Mouse (Mus musculus) forebrain, embryonic 15.5 days (tissue): ENCODE data around the gene Fbxw21. TPM values are rescaled to one million over a fixed set of nuclear protein-coding genes. Genes with fewer than 3 reads are reported as not detected.
"Not testable (repeated sequence)": the region's sequence is repeated elsewhere in the genome, so short reads cannot be mapped to it uniquely, and the experiment has no call there.

Experiments used
- ATAC-seq: fragments of 200-750 bp; cut with Nextera tagmentation; replicated peaks from 2 replicates; pipeline ENCODE4 v1.8.0; 2017; ENCODE audit warnings: mild to moderate bottlenecking, moderate TSS enrichment, moderate library complexity
- H3K27ac ChIP-seq: fragments of 300-500 bp; sonication (generic); replicated peaks from 2 replicates; pipeline ENCODE4 v1.5.1; 2015; ENCODE audit warnings: mild to moderate bottlenecking, inconsistent platforms
- H3K27me3 ChIP-seq: fragments of 300-500 bp; sonication (generic); 2 replicates; pipeline ENCODE4 v1.6.1; 2015; ENCODE audit warnings: inconsistent platforms
- H3K36me3 ChIP-seq: fragments of 300-500 bp; sonication (generic); 2 replicates; pipeline ENCODE4 v1.6.1; 2015; ENCODE audit warnings: mild to moderate bottlenecking, inconsistent platforms
- H3K4me1 ChIP-seq: fragments of 300-500 bp; sonication (generic); 2 replicates; pipeline ENCODE4 v1.6.1; 2015; ENCODE audit warnings: inconsistent platforms
- H3K4me2 ChIP-seq: fragments of 300-500 bp; sonication (generic); replicated peaks from 2 replicates; pipeline ENCODE4 v1.6.1; 2015; ENCODE audit warnings: mild to moderate bottlenecking, inconsistent platforms
- H3K4me3 ChIP-seq: fragments of 300-500 bp; sonication (generic); 2 replicates; pipeline ENCODE4 v1.5.1; 2015; ENCODE audit warnings: mild to moderate bottlenecking, inconsistent platforms
- H3K9ac ChIP-seq: fragments of 300-500 bp; sonication (generic); replicated peaks from 2 replicates; pipeline ENCODE4 v1.6.1; 2015; ENCODE audit warnings: mild to moderate bottlenecking, inconsistent platforms
- H3K9me3 ChIP-seq: fragments of 300-500 bp; sonication (generic); 2 replicates; pipeline ENCODE4 v1.6.1; 2016; ENCODE audit warnings: inconsistent platforms
- WGBS: fragments of 180-500 bp; shearing (Covaris S2); methylation state at CpG from one replicate; pipeline ENCODE4 v1.1.7; 2015; ENCODE audit warnings: mixed read lengths; 5-methylcytosine and 5-hydroxymethylcytosine counted together
- polyA plus RNA-seq: library from polyadenylated mRNA; unstranded; fragments of >200 nt; fragmentation: Nextera tagmentation; extraction: Ambion mirVana; gene quantifications from 2 replicates; pipeline ENCODE4 v1.2.1, GENCODE M21; 2015

Gene Fbxw21
- not detected in 2 replicates for polyA plus RNA-seq

DNA sequence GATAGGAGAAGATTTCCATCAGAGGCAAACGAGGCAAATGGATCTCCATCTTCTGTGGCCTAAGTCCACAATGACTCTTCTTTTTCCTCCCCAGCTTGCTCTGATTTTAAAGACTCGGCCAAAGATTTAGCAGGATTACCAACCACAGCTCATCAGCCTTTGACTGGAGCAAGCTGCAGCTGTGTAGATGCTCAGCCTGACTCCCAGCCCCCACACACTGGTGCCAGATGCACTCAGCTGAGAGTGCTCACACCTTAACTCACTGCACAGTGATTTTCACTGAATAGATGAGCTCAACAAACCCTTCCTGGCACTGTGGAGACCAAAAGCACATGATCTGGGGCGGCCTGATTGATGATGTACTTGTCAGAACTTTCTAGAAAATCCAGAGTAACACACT lies at the start of gene Fbxw21:
Gene Fbxw21, minus strand, starts transcription at position 101 of the 400 bp plus-strand sequence.
- no peak within 1 kb of the TSS for H3K4me3 ChIP-seq
- ATAC-seq, result no peak
- no peaks in the 10 kb centered on the region for H3K4me1 ChIP-seq
- H3K4me2 ChIP-seq, result no peak within 1 kb of the TSS
- no peak within 1 kb of the TSS for H3K9ac ChIP-seq
- H3K36me3 ChIP-seq, result no peaks in the 10 kb centered on the region
- no peaks in the 10 kb centered on the region for H3K9me3 ChIP-seq
- WGBS, result 73% methylated on average over 3 of the region's 3 CpGs
- no peaks in the 10 kb centered on the region for H3K27me3 ChIP-seq
- no peak within 1 kb of the TSS for H3K27ac ChIP-seq

- not testable (repeated sequence) for H3K9ac ChIP-seq
- WGBS, result 48% methylated on average over 1 of the region's 1 CpGs
- peak; percentile 69; the same call in 1 of the 2 replicates for ATAC-seq
Observed at GRCm38 (mm10) chr9:109201347-109201746, 39.5 kb upstream of the Fbxw21 start.

GRCm38 (mm10) chr9:109200349-109200748 lies 38.5 kb upstream of the Fbxw21 start:
- H3K9me3 ChIP-seq, result no peaks in the 10 kb centered on the region
- H3K4me2 ChIP-seq, result no peak overlapping the region
- no peaks in the 10 kb centered on the region for H3K27me3 ChIP-seq
- H3K4me1 ChIP-seq, result no peaks in the 10 kb centered on the region
- H3K27ac ChIP-seq, result no peak overlapping the region
- WGBS, result 93% methylated on average over 1 of the region's 1 CpGs
- no peak overlapping the region for H3K4me3 ChIP-seq
- H3K36me3 ChIP-seq, result no peaks in the 10 kb centered on the region
- ATAC-seq, result no peak
- no peak overlapping the region for H3K9ac ChIP-seq

More at GRCm38 (mm10) chr9:109201347-109201746, 39.5 kb upstream of the Fbxw21 start:
- H3K36me3 ChIP-seq, H3K4me2 ChIP-seq, H3K4me1 ChIP-seq, H3K27me3 ChIP-seq, H3K9me3 ChIP-seq, H3K4me3 ChIP-seq: not testable (repeated sequence)
- H3K27ac ChIP-seq, result 0 out of 2 replicates have a peak overlapping the region, but pooled peaks have one; percentile 12

DNA sequence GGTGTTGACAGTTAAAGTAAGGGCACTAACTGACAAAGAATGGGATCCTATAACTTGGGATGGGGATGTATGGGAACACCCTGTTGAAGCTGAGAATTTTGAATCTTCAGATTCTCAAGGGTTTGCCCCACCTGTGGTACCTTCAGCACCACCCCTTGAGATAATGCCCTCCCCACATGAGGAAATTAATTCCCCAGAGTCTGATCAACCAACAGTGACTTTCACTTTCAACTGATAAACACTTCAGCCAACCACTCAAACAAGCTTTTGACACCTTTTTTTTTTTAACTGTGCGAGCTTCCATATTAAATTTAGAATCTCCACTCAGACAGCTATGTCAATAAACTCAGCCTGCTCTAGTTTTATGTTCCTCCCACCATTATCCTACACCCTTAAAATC lies 37.5 kb upstream of the Fbxw21 start:
- Histone ChIP-seq H3K9me3 (no peaks in the 10 kb centered on the region), H3K4me3 (no peak overlapping the region), H3K4me2 (no peak overlapping the region), H3K4me1 (no peaks in the 10 kb centered on the region), H3K9ac (no peak overlapping the region), H3K36me3 (no peaks in the 10 kb centered on the region), H3K27me3 (no peaks in the 10 kb centered on the region), H3K27ac (no peak overlapping the region)
- no peak for ATAC-seq
- WGBS, result 74% methylated on average over 1 of the region's 1 CpGs

- H3K4me3 ChIP-seq, H3K27me3 ChIP-seq, H3K4me2 ChIP-seq, H3K4me1 ChIP-seq, H3K27ac ChIP-seq, H3K36me3 ChIP-seq, H3K9ac ChIP-seq, H3K9me3 ChIP-seq, ATAC-seq: not testable (repeated sequence)
- WGBS, result 82% methylated on average over 3 of the region's 3 CpGs
Observed at GRCm38 (mm10) chr9:109195875-109196274, 34.0 kb upstream of the Fbxw21 start, which contains the start of gene Fbxw13. TSS of gene Fbxw13 (minus strand) at chr9:109195975.

- no peaks in the 10 kb centered on the region for H3K9me3 ChIP-seq
- no peak for ATAC-seq
- H3K4me1 ChIP-seq, result no peaks in the 10 kb centered on the region
- no peak overlapping the region for H3K27ac ChIP-seq
- H3K4me2 ChIP-seq, result no peak overlapping the region
- H3K36me3 ChIP-seq, result no peaks in the 10 kb centered on the region
- H3K4me3 ChIP-seq, result no peak overlapping the region
- H3K9ac ChIP-seq, result no peak overlapping the region
- H3K27me3 ChIP-seq, result no peaks in the 10 kb centered on the region
- 89% methylated on average over 1 of the region's 1 CpGs for WGBS
Observed at GRCm38 (mm10) chr9:109177208-109177607, 15.4 kb upstream of the Fbxw21 start.

- H3K4me3 ChIP-seq, result no peak overlapping the region
- H3K4me2 ChIP-seq, result no peak overlapping the region
- WGBS, result 83% methylated on average over 1 of the region's 1 CpGs
- no peaks in the 10 kb centered on the region for H3K36me3 ChIP-seq
- H3K9ac ChIP-seq, result no peak overlapping the region
- H3K4me1 ChIP-seq, result no peaks in the 10 kb centered on the region
- H3K27me3 ChIP-seq, result no peaks in the 10 kb centered on the region
- H3K9me3 ChIP-seq, result no peaks in the 10 kb centered on the region
- H3K27ac ChIP-seq, result no peak overlapping the region
- ATAC-seq, result no peak
Observed at GRCm38 (mm10) chr9:109176301-109176700, 14.5 kb upstream of the Fbxw21 start.

DNA sequence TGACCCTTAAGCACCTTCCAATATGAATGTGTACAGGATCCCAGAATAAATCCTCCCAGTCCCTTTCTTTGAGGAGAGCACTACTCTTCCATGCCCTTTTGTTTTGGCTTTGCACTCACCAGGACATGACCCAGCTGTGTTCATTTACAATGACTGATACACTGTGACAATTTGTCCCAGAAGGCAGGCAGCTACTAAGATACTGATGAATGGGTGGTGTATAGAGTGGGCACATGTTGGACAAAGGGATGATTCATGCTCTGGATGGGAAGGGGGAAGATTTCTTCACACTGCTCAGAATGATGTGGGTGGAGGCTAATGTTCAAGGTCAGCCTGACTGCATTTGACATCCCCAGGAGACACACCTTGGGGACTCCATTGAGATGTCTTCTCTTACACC lies 5.5 kb upstream of the Fbxw21 start:
- Histone ChIP-seq H3K9ac (no peak overlapping the region), H3K27me3 (no peaks in the 10 kb centered on the region), H3K4me2 (no peak overlapping the region), H3K4me1 (no peaks in the 10 kb centered on the region), H3K27ac (no peak overlapping the region), H3K36me3 (no peaks in the 10 kb centered on the region), H3K9me3 (no peaks in the 10 kb centered on the region), H3K4me3 (no peak overlapping the region)
- ATAC-seq, result no peak

DNA sequence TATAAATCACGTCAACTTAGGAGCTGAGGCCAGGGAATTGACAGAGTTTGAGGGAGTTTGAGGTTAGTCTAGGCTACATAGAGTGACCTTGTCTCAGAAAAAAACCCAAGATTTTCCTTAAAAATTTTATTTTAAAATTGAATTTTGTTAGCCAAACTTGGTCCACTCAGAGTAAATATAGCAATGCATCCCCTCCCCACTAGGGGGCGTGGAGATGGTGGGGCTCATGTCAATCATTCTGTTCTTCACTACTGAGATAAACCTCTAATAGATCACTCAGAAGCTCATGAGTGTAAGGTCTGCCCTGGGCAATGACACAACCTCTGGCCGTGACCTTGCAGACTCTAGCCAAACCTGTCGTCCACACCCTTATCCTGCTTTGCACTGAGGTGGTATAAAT lies 21.4 kb downstream of the Fbxw21 start:
- not testable (repeated sequence) for H3K9me3 ChIP-seq, H3K4me2 ChIP-seq, H3K4me1 ChIP-seq, ATAC-seq, H3K4me3 ChIP-seq, H3K27ac ChIP-seq, H3K36me3 ChIP-seq, H3K9ac ChIP-seq, H3K27me3 ChIP-seq
- WGBS, result 68% methylated on average over 4 of the region's 4 CpGs

DNA sequence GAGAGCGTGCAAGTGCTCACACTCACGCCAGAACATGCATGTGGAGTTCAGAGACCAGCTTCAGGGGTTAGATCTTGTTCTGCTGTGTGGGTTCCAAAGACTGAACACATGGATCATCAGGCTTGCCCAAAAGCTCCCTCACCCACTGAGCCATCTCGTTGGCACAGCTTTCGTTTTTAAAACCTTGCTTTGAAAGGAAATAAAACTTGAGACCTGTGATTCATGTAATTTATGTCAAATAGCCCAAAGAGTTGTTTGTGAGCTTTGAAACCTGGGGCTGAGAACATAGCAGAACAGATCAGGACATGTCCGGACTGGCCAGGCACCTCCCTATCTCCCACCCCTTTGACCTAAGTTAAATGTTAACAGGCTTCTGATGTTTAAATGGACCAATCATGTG lies 31.8 kb downstream of the Fbxw21 start:
- no peaks in the 10 kb centered on the region for H3K27me3 ChIP-seq
- ATAC-seq, result no peak
- H3K27ac ChIP-seq, result no peak overlapping the region
- no peak overlapping the region for H3K4me3 ChIP-seq
- H3K4me2 ChIP-seq, result no peak overlapping the region
- H3K4me1 ChIP-seq, result no peaks in the 10 kb centered on the region
- H3K36me3 ChIP-seq, result no peaks in the 10 kb centered on the region
- WGBS, result 91% methylated on average over 5 of the region's 5 CpGs
- no peaks in the 10 kb centered on the region for H3K9me3 ChIP-seq
- H3K9ac ChIP-seq, result no peak overlapping the region

DNA sequence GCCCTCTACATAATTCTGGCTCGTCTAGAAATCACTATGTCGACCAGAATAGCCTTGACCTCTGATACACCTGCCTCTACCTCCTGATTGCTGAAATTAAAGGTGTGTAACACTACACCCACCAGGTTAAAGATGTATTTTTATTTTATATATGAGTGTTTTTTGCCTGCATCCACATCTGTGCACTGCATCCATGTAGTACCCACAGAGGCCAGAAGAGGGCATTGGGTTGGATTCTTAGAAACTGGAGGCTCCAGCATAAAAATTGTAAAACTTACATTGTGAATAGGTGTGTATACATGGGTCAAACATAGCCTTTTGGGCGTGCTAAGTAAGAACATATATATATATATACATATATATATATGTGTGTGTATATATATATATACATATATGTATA lies 33.6 kb downstream of the Fbxw21 start:
- Histone ChIP-seq H3K4me2 (no peak overlapping the region), H3K27ac (no peak overlapping the region), H3K4me3 (no peak overlapping the region), H3K9me3 (no peaks in the 10 kb centered on the region), H3K36me3 (no peaks in the 10 kb centered on the region), H3K27me3 (no peaks in the 10 kb centered on the region), H3K9ac (no peak overlapping the region), H3K4me1 (peaks cover 4% of the 10 kb centered on the region; the same call in 1 of the 2 replicates)
- ATAC-seq, result no peak
- 65% methylated on average over 3 of the region's 3 CpGs for WGBS

- no peak for ATAC-seq
- H3K9me3 ChIP-seq, result no peaks in the 10 kb centered on the region
- WGBS, result 76% methylated on average over 4 of the region's 4 CpGs
- no peaks in the 10 kb centered on the region for H3K36me3 ChIP-seq
- no peak overlapping the region for H3K4me3 ChIP-seq
- peaks cover 5% of the 10 kb centered on the region; the same call in 1 of the 2 replicates for H3K4me1 ChIP-seq
- H3K27me3 ChIP-seq, result no peaks in the 10 kb centered on the region
- H3K27ac ChIP-seq, result no peak overlapping the region
- no peak overlapping the region for H3K4me2 ChIP-seq
- H3K9ac ChIP-seq, result no peak overlapping the region
Observed at GRCm38 (mm10) chr9:109127076-109127475, 34.8 kb downstream of the Fbxw21 start.

GRCm38 (mm10) chr9:109125481-109125880 lies 36.4 kb downstream of the Fbxw21 start:
- WGBS, result 78% methylated on average over 3 of the region's 3 CpGs
- ATAC-seq, result no peak

More at GRCm38 (mm10) chr9:109125481-109125880, 36.4 kb downstream of the Fbxw21 start:
- Histone ChIP-seq H3K27ac (no peak overlapping the region), H3K36me3 (no peaks in the 10 kb centered on the region), H3K27me3 (no peaks in the 10 kb centered on the region), H3K9ac (no peak overlapping the region), H3K9me3 (no peaks in the 10 kb centered on the region), H3K4me2 (no peak overlapping the region), H3K4me1 (peaks cover 5% of the 10 kb centered on the region; the same call in 1 of the 2 replicates), H3K4me3 (no peak overlapping the region)
